Mouse (Mus musculus) 416B (cell line): Measurements from ENCODE around the gene Dhx35.

ENCODE experiments used
- DNase-seq: peaks from one replicate; pipeline ENCODE4 v3.0.0; 2011; ENCODE audit warnings: low read depth

Dhx35 gene

GRCm38 (mm10) chr2:158794494-158795004, at the start of gene Dhx35:
Gene Dhx35, plus strand, starts transcription at chr2:158794807.
- peak; percentile 97 for DNase-seq

DNA sequence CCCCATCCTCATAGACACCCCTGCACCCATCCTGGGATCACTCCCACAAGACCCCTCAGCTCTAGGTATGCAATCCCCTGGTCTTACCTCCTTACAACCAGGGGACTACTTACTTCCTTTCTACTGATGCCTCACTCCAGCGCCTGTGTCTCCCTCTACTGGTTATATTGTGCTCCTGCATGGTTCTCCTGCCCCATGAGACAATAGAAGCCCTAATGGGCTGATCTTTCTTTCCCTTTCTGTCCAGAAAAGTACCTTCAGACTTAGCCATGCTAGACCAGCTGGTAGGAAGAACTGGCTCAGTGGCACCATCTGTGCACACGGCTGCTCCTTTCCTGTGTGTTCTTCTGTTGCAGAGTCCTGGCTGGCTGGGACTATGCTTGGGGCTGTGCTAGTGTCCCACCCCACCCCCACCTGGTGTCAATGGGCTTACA, 49.5 kb upstream of the Dhx35 start:
- peak; percentile 64 for DNase-seq

DNA sequence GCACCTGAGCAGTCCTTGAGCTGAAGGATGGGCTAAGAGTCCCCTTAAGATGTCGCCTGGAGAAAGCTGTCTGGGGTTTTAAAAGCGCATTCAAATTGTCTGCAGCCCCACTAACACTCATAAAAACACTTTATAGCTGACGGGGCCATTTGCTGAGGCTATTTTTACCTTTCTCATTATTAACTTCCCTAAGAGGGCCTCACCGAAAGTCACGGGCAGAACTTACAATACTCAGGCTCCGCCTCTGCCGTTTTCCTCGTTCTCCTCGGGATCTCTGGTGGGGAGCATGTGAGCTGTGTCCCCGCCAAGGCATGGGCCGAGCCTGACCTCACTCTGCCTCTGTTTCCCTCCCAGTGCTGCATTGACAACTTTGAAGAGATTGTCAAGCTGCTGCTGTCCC, 48.4 kb upstream of the Dhx35 start:
- no peak for DNase-seq

DNA sequence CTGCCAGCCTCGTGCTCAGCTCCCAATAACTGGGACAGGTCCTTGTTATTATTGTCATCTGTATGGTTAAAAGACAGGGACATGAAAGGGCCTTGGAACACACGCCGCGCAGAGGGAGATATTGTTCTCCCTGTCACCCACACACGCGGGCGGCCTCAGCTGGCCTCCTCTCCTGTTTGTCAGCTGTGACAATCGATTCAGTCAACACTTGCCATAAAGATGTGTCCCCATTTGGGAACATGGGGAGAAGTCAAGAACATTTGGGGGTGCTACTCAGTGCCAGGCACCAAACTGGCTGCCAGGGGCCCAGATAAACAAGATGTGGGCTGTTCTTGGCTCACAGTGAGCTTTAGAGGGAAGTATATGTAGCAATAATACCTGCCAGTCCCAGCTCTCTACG, 45.2 kb upstream of the Dhx35 start:
- DNase-seq, result no peak

DNA sequence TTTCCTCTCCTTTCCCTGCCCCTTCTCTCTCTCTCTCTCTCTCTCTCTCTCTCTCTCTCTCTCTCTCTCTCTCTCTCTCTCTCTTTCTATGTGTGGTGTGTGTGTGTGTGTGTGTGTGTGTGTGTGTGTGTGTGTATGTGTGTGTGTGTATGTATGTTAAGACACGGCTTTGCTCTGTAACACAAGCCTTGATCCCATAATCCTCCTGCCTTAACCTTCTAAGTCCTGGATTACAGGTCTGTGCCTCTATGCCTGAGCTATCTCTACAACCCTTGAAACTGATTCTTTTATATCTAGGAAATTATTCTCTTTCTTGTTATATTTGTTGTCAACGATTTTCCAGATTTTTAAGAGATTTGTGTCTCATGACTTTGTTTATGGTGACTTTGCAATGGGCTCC, 34.4 kb upstream of the Dhx35 start:
- no peak for DNase-seq

- no peak for DNase-seq
These were observed 32.3 kb upstream of the Dhx35 start for GRCm38 (mm10) chr2:158762339-158762738.

DNA sequence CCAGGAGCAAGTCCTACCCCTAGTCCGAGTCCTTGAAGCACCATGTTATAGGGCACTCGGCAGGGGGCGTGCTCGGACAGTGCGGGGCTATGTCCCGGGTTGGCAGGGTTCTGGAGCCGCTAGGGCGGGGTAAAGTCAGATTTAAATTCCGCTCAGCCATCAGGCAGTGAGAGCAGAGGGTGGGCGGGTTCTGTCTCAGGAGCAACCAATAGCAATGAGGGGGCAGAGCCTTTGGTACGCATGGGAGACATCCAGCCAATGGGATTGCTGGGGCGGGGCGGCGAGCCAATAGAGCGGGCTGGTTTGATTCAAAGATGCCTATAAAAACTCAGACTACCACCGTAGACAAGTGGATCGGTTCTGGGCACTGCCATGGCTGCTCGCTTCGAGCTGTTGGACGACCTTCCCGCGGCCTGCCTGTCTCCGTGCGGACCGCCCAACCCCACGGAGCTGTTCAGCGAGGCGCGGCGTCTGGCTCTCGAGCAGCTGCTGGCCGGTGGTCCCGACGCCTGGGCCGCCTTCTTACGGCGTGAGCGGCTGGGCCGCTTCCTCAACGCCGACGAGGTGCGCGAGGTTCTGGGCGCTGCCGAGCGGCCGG, 26.8 kb upstream of the Dhx35 start, which contains the start of gene Fam83d:
Gene Fam83d (plus strand): TSS at position 352 of the 598 bp plus-strand sequence.
- DNase-seq, result peak; percentile 99

- peak; percentile 72 for DNase-seq
These were observed 26.3 kb upstream of the Dhx35 start for GRCm38 (mm10) chr2:158768350-158768749.

DNA sequence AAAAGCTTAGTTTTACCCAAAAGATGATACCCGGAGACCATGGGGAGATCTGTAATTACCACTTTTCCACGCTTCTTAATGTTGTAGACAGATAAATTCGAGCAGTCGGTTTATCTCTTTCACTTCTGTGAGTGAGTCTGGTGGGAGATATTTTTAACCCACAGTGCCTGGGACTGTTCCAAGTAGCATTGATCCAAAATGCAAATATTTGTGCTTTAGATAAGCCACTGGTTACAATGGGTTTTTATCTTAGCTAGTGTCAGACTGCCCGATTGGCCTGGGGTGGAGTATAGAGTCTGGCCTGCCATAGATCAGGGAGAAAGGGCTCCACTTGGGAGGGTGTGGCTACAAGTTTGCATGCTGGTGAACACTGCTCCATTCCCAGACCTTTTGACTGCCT, 25.8 kb upstream of the Dhx35 start:
- DNase-seq, result peak; percentile 38

GRCm38 (mm10) chr2:158770126-158770757, 24.4 kb upstream of the Dhx35 start:
- DNase-seq, result no peak

DNA sequence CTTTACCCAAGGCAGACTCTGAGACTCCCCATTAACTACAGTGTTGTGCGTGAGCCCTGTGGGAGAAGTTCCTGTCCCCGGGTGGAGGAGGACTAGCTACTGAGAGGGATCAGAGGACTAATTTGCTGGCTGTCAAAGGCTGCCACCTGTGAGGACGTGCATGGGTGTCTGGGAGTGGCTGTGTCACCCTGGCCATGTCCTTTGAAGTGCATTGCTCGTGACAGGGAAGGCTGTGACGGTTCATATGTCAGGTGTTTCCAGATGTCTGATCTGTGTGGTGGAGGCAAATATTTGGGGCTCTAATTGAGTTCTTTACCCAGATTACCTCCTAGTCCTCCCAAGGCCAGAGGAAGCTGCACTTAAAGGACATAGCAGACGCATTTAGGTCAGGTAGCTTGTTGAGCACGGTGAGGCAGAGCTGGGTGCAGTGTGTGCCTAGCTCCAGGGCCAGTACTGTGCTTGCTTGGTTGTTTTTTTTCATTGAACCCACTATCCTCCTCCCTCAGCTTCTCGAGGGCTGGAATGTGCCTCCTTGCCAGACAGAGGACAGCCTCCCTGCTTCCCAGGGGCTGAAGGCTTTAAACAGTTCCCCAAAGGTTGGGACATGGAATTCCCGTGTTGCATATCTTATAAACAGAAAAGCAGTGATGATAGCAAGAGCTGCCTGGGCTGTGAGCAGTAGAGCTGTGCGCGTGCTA, 23.4 kb upstream of the Dhx35 start:
- DNase-seq, result no peak

- no peak for DNase-seq
These were observed 21.8 kb upstream of the Dhx35 start for GRCm38 (mm10) chr2:158772808-158773207.

- DNase-seq, result peak; percentile 71
These were observed 19.7 kb upstream of the Dhx35 start for GRCm38 (mm10) chr2:158774886-158775285.

- DNase-seq, result no peak
These were observed 17.9 kb upstream of the Dhx35 start for GRCm38 (mm10) chr2:158776716-158777115.

- no peak for DNase-seq
These were observed 17.1 kb upstream of the Dhx35 start for GRCm38 (mm10) chr2:158777490-158777889.

DNA sequence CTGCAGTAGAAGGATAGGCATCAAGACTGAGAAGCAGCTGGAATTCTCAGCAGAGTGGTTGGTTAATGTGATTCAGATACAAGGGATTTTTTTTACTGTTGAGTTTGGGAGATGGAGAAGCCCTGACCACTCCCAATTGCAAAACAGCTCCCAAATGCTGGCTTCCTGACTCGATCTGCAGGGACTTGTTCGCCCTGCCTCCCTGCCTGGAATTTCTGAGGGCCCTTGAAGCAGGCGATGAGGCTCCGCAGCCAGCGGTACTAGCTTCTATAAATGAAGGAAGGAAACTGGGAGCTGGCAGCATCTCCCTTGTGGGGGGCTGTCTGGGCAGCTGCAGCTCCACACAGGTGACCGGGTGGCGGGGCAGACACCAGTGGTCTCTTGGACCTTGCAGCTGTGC, 16.3 kb upstream of the Dhx35 start:
- no peak for DNase-seq

DNA sequence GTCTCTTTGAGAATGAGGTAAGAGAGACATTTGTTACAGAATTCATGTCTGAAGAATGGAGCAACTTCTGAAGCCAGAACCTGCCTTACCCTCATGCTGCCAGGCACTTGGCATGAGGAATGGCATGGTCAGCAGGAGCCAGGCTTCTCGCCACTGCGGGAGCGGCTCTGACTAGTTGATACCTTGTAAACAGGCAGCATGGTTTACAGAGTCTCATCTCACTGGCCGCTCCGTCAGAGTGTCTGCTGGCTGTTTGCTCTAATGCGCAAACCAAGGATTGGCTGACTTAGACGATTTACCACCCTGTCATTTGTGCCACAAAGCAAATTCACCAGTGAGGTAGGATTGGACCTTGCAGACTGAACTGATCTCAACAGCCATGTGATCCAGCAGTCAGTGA, 13.5 kb upstream of the Dhx35 start:
- DNase-seq, result no peak

DNA sequence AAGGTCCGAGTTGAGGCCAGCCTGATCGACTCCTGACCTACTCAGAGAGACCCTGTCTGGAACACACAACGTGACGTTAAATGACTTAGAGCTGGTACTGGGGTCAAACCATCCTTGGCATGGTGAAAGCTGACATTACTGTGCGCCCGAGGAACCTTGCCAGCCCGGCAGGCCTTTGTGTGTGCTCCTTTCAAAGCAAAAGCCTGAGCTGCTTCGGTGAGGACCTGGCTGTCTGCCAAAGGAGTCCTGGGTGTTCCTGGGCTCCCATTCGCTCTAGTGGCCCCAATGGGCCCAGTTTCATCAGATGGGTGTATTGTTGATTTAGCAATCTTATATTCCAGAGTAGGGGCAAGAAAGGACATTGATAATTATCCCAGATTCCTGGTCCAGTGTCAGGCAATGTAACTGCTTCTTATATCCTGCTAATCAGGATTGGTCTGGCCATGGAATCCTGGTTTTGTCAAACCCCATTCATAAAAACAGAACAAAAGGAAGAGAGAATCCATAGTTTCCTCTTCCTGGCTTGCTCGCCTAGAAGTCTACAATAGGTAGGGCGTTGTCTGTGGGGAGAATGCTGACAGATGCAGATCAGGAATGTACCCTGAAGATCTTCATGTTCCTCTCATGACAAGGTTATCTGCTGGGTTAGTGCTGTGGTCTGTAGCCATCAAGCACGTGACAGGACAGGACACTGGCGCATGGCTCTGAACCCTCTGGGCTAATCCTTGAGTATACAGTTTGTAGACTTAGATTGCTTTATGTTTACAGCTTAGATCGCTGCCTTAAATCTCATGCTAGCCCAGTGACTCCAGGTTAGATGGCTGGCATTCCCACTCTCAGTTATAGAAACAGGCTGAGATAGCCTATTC, 7.4 kb upstream of the Dhx35 start:
- DNase-seq, result no peak

DNA sequence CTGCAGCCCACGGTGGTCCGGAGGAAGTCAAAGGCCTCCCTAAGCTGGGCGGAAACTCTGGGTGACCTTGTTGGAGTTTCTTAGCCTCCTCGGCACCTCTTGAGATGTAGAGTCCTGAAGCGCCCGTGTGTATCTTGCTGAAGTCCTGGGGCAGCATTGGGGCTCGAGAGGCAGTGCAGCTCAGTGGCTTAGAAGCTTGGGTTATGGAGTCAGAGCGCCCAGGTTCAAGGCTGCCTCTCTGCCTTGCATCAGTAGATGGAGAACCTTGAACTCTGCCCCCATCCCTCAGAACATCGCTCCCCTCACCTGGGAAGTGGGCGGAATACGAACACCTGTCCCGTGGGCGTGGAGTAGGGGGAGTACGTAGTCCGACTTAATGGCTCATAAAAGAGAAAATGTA, 436 bp downstream of the Dhx35 start:
- DNase-seq, result no peak

- DNase-seq, result peak; percentile 18
These were observed 1.3 kb downstream of the Dhx35 start for GRCm38 (mm10) chr2:158795875-158796274.

- no peak for DNase-seq
These were observed 4.7 kb downstream of the Dhx35 start for GRCm38 (mm10) chr2:158799328-158799727.

DNA sequence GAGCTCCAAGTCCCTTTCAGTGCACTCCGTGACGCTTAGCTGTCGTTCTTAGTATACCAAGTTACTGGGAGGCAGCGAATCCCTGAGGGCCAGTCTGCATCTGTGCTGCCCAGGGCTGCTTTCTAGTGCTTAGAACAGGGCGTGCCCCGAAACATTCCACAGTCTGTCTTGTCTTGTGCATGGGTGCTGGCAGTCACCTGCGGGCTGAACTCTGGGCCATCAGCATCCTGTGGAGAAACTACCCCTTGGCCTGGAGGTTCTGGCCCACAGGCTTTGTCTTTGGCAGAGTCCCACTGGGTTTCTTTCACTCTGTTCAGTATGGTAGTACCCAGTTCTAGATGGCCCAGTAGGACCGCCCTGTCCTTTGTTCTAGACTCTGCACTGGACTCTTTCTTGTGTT, 6.2 kb downstream of the Dhx35 start:
- no peak for DNase-seq
